Mouse (Mus musculus): ENCODE measurements around the gene Cdkl4.
"Not testable (repeated sequence)": the region's sequence is repeated elsewhere in the genome, so short reads cannot be mapped to it uniquely, and the experiment has no call there.

Gene Cdkl4

DNA sequence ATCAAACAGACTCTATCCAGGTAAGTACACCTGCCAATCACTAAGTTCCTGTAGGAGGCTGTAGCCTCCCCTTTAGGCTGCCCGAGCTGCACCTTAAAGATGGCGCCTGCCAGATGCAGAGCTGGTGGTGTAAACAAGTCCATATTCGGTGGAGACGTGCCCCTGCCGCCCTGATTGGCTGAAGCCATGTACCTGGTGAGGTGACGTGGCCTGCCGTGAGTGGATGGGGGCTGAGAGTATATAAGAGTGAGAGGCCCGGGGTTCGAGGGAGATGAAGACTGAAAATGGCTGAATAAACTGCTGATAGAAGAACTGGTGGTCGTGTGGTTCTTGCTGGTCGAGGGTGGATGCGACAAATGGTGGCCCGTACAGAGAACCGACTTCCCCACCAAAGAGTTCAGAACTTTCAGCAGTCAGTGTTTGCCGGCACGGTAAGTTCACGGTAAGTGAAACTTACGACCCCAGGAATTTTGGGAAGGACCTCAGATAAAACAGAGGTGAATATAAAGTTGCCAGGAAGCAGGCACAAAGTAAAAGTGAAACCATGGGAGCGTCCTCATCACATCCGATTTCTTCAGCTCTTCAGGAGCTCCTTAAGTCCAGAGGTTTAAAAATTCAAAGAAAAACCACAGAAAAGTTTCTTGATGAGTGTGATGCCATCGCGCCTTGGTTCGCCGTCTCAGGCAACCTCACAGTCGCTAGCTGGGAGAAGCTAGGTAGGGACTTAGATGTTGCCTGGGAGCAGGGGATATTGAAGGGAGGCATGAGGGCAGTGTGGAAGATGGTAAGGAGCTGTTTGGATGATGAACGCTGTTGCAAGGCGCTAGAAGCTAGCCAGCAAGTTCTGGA, 13.6 kb downstream of the Cdkl4 start:
- not testable (repeated sequence) for DNase-seq

DNA sequence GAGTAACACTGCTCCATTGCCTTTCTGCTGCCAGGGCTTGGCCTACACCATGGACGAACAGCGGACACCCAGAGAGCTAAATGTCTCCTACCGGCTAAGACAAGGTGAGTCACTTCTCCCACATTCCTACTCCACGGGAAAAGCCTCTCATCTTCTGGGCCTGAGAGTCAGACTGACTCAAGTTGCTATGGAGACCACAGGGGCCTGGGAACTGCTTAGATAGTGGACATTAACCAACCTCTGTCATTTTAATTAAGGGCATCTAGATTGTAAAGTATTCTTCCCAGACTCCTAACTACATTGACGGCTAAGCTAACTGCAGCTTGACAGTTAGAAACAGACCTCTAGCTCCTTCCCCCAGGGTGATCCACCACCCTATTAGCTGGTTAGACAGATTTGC, 14.8 kb downstream of the Cdkl4 start:
- no peak for DNase-seq

GRCm38 (mm10) chr17:80560669-80561401, 16.8 kb downstream of the Cdkl4 start:
- DNase-seq: peak; percentile 83

DNA sequence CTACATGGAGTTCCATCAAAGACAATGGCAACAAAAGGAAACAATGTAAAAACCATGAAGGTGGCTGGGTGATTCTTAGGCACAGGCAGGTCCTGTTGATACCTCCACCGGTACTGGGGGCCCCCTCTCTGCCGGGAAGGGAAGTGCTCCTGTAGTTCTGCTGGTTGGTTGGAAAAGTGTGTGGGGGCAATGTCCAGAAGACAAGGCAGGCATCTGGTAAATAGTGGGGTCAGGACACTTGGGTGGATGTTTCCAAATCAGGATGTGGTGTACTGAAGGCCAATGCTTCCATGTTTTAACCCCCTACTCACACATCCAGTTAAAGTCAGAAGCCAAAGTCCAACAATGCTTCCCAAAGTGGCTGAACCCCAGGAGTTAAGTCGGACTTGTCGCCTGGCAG, 17.9 kb downstream of the Cdkl4 start:
- DNase-seq: no peak

DNA sequence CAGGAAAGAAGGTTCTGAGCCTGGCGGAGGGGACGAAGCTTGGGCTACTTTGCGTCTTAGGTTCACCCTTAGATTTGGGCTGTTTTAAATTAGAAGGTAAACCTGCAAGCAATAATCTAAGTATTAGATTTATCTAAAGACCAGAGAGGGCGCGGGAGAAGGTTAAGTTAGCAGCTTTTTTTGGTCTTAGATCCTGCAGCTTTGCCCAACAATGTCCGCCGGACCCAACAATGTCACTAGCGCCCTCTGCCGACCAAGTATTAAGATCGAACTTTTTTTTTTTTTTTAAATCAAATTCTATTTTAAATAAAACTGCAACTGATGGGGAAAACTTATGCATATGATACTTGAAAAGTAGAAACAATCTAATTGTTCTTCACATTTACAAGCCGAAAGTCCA, 18.6 kb downstream of the Cdkl4 start:
- peak; percentile 41 for DNase-seq

DNA sequence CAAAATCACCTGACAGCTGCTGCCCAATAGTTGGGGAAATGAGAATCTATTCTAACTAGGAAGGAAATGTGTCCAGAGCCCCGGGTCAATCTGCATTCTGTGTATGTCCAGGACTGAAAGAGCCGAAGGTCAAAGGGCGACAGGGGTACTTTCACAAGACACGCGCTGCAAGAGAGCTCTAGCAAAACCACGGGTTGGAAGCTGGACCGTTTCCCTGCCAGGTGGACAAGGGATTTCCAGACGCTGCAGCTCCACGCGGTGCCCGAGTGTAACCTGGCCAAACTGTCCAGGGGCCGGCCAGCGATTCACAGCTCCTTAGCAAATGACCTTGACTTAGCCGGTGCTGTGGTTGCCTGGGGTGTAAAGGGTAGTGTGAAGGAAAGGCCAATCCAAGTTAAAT, 19.0 kb downstream of the Cdkl4 start:
- DNase-seq: peak; percentile 44

DNA sequence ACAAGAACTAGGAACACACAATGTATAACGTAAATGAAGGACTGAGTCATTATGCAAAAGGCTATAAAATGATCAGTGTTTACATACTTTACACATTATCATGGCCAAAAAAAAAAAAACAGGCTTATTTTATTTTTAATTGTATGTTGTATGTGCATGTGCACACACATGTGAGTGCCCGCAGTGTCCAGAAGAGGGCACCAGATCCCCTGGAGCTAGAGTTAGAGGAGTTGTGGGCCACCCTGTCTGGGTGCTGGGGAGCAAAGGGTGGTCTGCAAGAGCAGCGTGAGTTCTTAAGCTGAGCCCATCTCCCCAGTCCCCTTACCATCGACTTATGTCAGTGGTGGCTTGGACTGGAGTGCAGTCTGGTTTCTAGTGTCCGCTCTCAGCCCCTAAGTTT, 20.2 kb downstream of the Cdkl4 start:
- no peak for DNase-seq

GRCm38 (mm10) chr17:80553318-80554270, 24.0 kb downstream of the Cdkl4 start:
- DNase-seq: peak; percentile 81

GRCm38 (mm10) chr17:80552653-80553052, 25.0 kb downstream of the Cdkl4 start:
- no peak for DNase-seq

DNA sequence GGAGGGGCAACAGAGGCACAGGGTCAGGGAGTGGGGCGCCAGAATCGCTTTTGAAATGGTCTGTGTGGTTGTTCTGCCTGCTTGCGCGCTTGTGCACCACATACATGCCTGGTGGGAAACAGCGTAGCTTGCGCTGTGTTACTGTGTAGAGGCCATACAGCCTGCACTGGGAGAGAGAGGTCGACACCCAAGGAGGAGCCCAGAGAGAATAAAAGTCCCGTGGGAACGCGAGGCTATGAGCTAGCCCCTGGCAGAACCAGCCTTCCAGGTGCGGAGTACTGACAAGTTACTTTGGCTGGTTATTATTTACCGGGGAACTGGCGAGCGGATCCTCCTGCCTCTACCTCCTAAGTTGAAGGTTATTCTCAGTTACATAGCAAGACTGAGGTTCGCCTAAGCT, 26.6 kb downstream of the Cdkl4 start:
- no peak for DNase-seq

GRCm38 (mm10) chr17:80546846-80547245, 30.8 kb downstream of the Cdkl4 start:
- no peak for DNase-seq

DNA sequence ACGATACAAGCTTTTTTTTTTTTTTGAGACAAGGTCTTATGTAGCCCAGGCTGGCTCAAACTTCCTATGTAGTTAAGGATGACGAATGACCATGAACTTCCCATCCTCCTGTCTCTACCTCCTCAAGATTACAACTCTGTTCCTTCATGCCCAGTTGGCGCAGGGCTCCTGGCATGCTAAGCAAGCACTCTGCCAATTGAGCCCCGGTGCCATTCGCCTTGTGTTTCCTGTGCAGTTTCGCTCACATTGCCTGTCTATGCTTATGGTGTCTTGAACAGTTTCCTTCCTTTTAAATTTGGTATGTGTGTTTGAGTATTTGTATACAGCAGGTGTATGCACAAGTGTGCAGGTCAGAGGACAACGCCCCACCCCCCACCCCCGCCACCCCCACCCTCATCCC, 31.4 kb downstream of the Cdkl4 start:
- no peak for DNase-seq

GRCm38 (mm10) chr17:80543646-80544045, 34.0 kb downstream of the Cdkl4 start:
- DNase-seq: no peak

GRCm38 (mm10) chr17:80537136-80537535, 40.5 kb downstream of the Cdkl4 start:
- no peak for DNase-seq

DNA sequence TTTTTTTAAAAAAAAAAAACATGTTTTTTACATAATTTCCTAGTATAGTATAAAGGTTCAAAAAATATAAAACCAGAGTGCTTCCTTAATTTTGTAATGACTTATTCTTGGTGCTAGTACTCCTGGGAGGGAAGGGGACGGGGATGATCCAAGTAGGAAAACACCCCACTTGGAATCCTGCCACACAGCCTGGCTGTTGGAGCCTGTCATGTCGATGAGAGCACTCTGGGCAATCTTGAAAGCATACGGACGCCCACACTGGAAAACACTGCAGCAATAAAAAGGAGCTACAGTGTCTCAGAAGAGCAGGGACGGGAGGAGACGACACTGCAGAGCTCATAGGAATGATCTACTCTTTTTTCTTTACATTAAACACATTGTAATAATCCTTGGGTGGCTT, 42.0 kb downstream of the Cdkl4 start:
- no peak for DNase-seq

DNA sequence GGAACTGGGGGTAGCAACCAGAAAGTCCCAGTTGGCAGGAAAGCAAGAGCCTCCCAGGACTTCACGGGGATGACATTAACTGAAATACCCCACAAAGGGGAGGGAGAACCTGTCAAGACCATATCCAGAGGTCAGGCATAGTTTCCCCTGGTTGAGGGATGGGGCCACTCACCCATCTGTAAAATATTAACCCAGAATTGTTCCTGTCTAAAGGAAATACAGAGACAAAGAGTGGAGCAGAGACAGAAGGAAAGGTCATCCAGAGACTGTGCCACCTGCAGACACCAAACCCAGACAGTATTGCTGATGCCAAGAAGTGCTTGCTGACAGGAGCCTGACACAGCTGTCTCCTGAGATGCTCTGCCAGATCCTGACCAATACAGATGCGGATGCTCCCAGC, 46.3 kb downstream of the Cdkl4 start:
- DNase-seq: not testable (repeated sequence)

DNA sequence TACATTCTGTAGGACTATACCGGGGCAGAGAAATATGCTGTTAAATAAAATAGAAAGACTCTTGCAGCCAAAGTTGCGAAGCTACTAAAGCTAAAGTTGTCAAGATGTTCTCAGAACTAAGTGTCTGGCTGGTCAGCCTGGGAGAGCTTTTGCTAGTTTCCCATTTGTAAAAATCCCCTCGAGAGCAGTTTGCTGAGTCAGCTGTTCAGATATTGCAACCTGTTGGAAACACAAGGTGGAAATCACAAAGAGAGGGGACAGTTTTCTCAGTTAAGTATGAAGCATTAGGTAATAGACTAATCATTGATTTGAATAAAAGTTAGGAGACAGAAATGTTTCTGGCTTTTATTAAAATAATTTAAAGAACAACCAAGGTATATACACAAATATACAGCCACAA, 54.4 kb downstream of the Cdkl4 start:
- no peak for DNase-seq

GRCm38 (mm10) chr17:80522229-80522556, 55.4 kb downstream of the Cdkl4 start:
- no peak for DNase-seq

GRCm38 (mm10) chr17:80521521-80522228, 55.9 kb downstream of the Cdkl4 start:
- DNase-seq: no peak

DNA sequence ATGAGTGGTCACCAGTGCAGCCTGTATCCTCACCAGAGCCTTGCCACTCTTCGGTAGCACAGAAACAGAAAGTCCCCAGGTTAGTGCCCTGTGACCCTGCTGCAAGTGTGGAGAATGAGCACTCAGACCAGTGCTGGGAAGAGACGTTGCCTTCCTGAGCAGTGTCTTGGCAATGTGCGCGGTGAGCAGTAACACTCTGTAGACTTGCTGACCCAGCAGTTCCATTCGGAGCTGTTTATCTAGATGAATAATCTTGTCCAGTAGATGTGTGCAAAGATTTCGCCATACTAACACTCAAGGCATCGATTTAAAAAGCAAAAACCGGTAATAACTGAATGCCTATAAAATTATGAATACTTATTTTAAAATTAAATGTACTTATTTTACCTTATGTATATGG, 57.1 kb downstream of the Cdkl4 start:
- peak; percentile 17 for DNase-seq

DNA sequence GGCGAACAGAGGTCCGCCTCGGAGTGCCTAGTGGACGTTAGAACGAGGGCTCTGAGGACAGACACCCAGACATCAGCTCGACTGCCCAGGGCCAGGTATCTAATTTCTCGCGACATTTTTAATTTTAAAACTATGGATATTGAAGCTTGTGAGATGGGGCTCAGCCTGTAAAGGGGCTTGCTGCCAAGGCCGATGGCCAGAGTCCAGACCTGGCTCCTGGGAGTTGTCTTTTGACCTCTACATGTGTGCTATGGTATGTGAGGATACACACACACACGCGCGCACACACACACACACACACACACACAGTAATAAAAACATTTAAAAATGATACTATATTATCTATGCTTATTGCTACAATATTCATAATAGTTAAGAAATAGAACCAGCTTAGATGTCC, 58.8 kb downstream of the Cdkl4 start:
- DNase-seq: no peak

GRCm38 (mm10) chr17:80517244-80517643, 60.4 kb downstream of the Cdkl4 start:
- DNase-seq: no peak

DNA sequence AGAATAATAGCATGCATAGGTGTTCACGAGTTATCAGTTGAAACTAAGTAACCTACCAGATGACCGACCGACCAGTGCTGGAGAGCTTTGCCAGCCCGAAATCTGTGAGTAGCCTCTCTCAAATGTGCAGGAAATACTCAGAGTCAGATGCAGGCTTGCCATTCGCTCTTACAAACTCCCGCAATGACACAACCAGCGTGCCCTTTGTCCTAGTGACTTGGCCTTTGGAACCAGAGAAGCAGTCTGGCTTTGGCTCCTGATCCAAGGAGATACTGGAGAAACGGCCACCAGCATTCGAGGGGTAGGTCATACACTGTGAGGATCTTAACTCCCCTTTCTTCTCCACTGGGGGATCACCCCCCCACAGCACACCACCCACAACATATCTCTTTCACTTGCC, 61.7 kb downstream of the Cdkl4 start:
- no peak for DNase-seq
